Mouse (Mus musculus): Measurements from ENCODE around the gene Iars2.

DNA sequence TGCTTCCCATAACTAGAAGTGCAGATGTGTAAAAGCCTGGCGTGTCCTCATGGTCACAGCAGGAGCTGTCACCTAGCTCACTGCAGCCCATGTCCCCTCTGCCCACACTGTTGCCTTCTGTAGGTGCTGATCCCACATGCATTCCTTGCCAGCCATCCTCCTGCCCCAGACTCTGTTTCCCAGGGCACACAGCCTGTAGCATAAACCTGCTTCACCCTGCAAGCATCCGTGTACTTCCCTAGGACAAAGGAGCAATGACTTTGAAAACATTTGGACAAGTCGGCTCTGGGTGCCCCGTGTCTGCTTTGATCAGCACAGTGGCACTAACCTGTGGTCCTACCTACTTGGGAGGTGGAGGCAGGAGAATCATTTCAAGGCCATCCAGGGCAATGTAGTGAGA, 21.4 kb upstream of the Iars2 start:
- no peak for TF ChIP-seq CTCF (IDR thresholded peaks at IDR 0.05; ENCODE audit: low read depth, low read length)
- TF ChIP-seq POLR2A (IDR thresholded peaks at IDR 0.05; ENCODE audit: extremely low read depth, insufficient read depth, low read length): no peak
